Mouse (Mus musculus) lung, adult 2 months (tissue): Measurements from ENCODE around the gene Vgll4.

ENCODE experiments used
- CTCF ChIP-seq: fragments of 200-500 bp; IDR thresholded peaks from 2 replicates; pipeline ENCODE4 v1.5.1; 2011; ENCODE audit warnings: mild to moderate bottlenecking, low read length, control low read depth; ENCODE audit not compliant: insufficient read depth
- POLR2A ChIP-seq: fragments of 200-500 bp; IDR thresholded peaks from 2 replicates; pipeline ENCODE4 v1.6.1; 2011; ENCODE audit warnings: low read depth, mild to moderate bottlenecking, control low read depth, low read length, borderline replicate concordance; ENCODE audit errors: extremely low read depth

DNA sequence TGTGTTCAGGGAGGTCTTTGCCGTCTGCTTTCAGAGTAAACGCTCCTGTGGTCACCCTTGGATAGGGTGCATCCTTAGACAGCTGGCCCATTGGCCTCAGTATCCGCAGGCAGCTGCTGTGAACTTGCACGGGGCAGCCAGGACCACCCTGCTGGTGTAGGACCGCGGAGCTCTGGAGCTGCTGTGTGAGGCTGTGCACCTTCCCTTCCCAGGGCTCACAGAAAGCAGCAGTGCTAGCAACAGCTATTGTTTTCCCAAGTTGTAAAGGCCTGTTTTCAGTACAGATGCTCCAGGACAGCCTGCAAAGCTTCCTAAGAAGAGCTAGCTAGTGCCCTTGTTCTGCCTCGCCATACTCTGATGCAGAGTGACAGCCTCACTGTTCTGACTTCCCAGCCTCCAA lies 118.1 kb downstream of the Vgll4 start:
- TF ChIP-seq CTCF (no peak), POLR2A (no peak)
